25 mouse cellular contexts compared by ENCODE assay signal in genomic region chr17:8484246-8484645, GRCm38 (mm10). TPM values are rescaled to one million over a fixed set of nuclear protein-coding genes. Genes with fewer than 3 reads are reported as not detected.
DNase-seq lines count a peak whose midpoint lies in the region; ATAC-seq lines count a peak whose summit lies in the region.
"Had no signal": no experiment of that assay in that cellular context is flagged by ENCODE, and none has a peak within 500 bp of the region (broad histone marks: within the 10 kb centered on the region; RNA-seq: fewer than 3 reads in every experiment).

No protein-coding gene starts in this region.

- no peak for ATAC-seq in cerebellum, adult (ENCODE audit: insufficient number of reproducible peaks, low FRiP score, low TSS enrichment)
- ATAC-seq: CD4-positive, CD25-positive, alpha-beta regulatory T cell, adult 4 months; forebrain, embryonic 14.5 days; forebrain, postnatal 0 days; hindbrain, postnatal 0 days; inflammation-experienced regulatory T-cells, adult 6 months; intestine, embryonic 16.5 days; Patski had no signal

- peak; percentile 55 for DNase-seq in adrenal gland, adult 2 months
- DNase-seq in adrenal gland, adult 18-20 months (ENCODE audit: low spot score in 2 of 2), result no peak
- DNase-seq in heart, adult 11 months, result peak; percentile 12
- DNase-seq in heart, postnatal 36 days, result no peak
- peak; percentile 24 for DNase-seq in MN1 (ENCODE audit: low spot score)
- DNase-seq: cerebellum, adult 18-20 months; cerebellum, adult 9-10 months; cerebellum, postnatal 14 days; forebrain, postnatal 0 days; gastrocnemius, adult 2 months; gastrocnemius, postnatal 14 days; heart, adult 18-20 months; heart, postnatal 10 days; heart, postnatal 4 days; kidney, adult 18-20 months; kidney, adult 9 months had no signal

- intact Hi-C loops in heart, postnatal 36 days (cut with DNase I), result no loop called here

RNA-seq across cellular contexts. Expression of gene Pde10a, which starts 40.9 kb away (rescaled TPM):
- total RNA-seq in adrenal gland, adult 2 months (2021), result 10 to 100 TPM; 21.4 to 36.2 TPM
- 10.1 and 13.8 TPM in 2 replicates for polyA plus RNA-seq in adrenal gland, adult 2 months (2012; rRNA removed)
- total RNA-seq in adrenal gland, adult 18-20 months (2021), result 100 to 1,000 TPM in 1 of 2 experiments, 10 to 100 TPM in 1; 33.0 to 117 TPM
- 1 to 10 TPM; 2.7 to 3.5 TPM for total RNA-seq in heart, postnatal 36 days (2021)
- polyA plus RNA-seq: inflammation-experienced regulatory T-cells, adult 6 months had no signal

RNA-seq across cellular contexts. Expression of gene T, which starts 50.0 kb away (rescaled TPM):
- not detected for total RNA-seq in adrenal gland, adult 2 months (2021)
- polyA plus RNA-seq in adrenal gland, adult 2 months (2012; rRNA removed), result 0.26 and 0.28 TPM in 2 replicates
- not detected for total RNA-seq in adrenal gland, adult 18-20 months (2021)
- total RNA-seq in heart, postnatal 36 days (2021), result not detected
- total RNA-seq: gastrocnemius, adult 2 months; gastrocnemius, postnatal 14 days; heart, adult 18-20 months; heart, postnatal 10 days; heart, postnatal 4 days; MEL had no signal
- polyA plus RNA-seq: C2C12; CD4-positive, CD25-positive, alpha-beta regulatory T cell, adult 4 months; inflammation-experienced regulatory T-cells, adult 6 months; Patski had no signal

Comparison
In these comparisons a context has a peak if more than half of its experiments do, and no peak if none do; other contexts are left out.
1. DNase-seq: peak in adrenal gland, adult 2 months (single experiment), heart, adult 11 months (single experiment) and MN1 (single experiment); none in adrenal gland, adult 18-20 months (0 of 2) and heart, postnatal 36 days (0 of 2).
2. RNA of gene Pde10a, which starts 40.9 kb away (total RNA-seq): 33.0 to 117 TPM in adrenal gland, adult 18-20 months and 21.4 to 36.2 TPM in adrenal gland, adult 2 months; 2.7 to 3.5 TPM in heart, postnatal 36 days; every median in the first group is over 4 times any median in the second.